Mouse (Mus musculus) left cerebral cortex, adult 18-20 months (tissue): ENCODE results near the gene Adgrl2. TPM values are rescaled to one million over a fixed set of nuclear protein-coding genes. Genes with fewer than 3 reads are reported as not detected.
A peak's percentile ranks its signal among the peaks of the same experiment; 100 is the strongest.

Experiments
- DNase-seq, 2 experiments: peaks; one replicate each; pipeline ENCODE4 v3.0.0; 2021 to 2022; ENCODE audit warnings: low spot score in 2 of 2, mixed read lengths in 1 of 2
- long read RNA-seq, 2 experiments: library from polyadenylated mRNA; stranded (forward); transcript quantifications; one replicate each; pipeline ENCODE4 v2.0.0; 2021
- total RNA-seq, 2 experiments: library from RNA; stranded (reverse); gene quantifications; 2 replicates each; pipeline ENCODE4 v1.2.3; 2021

Adgrl2 gene
- total RNA-seq = 100 to 1,000 TPM; 103 to 109 TPM
- long read RNA-seq, experiment 1, partial matches to known transcripts = 5 of 16 reads
- long read RNA-seq, experiment 1, other reads (novel, unspliced or antisense) = 11 of 16 reads
- long read RNA-seq, experiment 2, partial matches to known transcripts = 4 of 10 reads
- long read RNA-seq, experiment 2, other reads (novel, unspliced or antisense) = 6 of 10 reads

GRCm38 (mm10) chr3:148990531-148991003 is at the start of gene Adgrl2:
Gene Adgrl2, minus strand, starts transcription at chr3:148990555.
- no peak for DNase-seq

GRCm38 (mm10) chr3:149038771-149039170 is 48.4 kb upstream of the Adgrl2 start:
- DNase-seq = no peak

- DNase-seq = no peak
Observed at GRCm38 (mm10) chr3:149019925-149020324, 29.6 kb upstream of the Adgrl2 start.

GRCm38 (mm10) chr3:149009311-149009710 is 19.0 kb upstream of the Adgrl2 start:
- no peak for DNase-seq

- no peak for DNase-seq
Observed at GRCm38 (mm10) chr3:149008634-149009023, 18.3 kb upstream of the Adgrl2 start.

- DNase-seq = no peak
Observed at GRCm38 (mm10) chr3:149007860-149008633, 17.7 kb upstream of the Adgrl2 start.

- DNase-seq = no peak
Observed at GRCm38 (mm10) chr3:149001364-149001763, 11.0 kb upstream of the Adgrl2 start.

- DNase-seq = no peak
Observed at GRCm38 (mm10) chr3:148998661-148999060, 8.3 kb upstream of the Adgrl2 start.

GRCm38 (mm10) chr3:148991056-148991455 is 701 bp upstream of the Adgrl2 start:
- DNase-seq = no peak

- DNase-seq = peak; percentile 44 to 74
Observed at GRCm38 (mm10) chr3:148989818-148990530, 381 bp downstream of the Adgrl2 start.

GRCm38 (mm10) chr3:148988996-148989817 is 1.1 kb downstream of the Adgrl2 start:
- peak; percentile 55 to 74 for DNase-seq

GRCm38 (mm10) chr3:148988293-148988995 is 1.9 kb downstream of the Adgrl2 start:
- peak in 1 of 2 experiments; percentile 40 for DNase-seq

GRCm38 (mm10) chr3:148987591-148988292 is 2.6 kb downstream of the Adgrl2 start:
- DNase-seq = peak; percentile 57 to 65

- DNase-seq = no peak
Observed at GRCm38 (mm10) chr3:148986894-148987590, 3.3 kb downstream of the Adgrl2 start.

GRCm38 (mm10) chr3:148986296-148986893 is 4.0 kb downstream of the Adgrl2 start:
- DNase-seq = no peak

GRCm38 (mm10) chr3:148984326-148984725 is 6.0 kb downstream of the Adgrl2 start:
- no peak for DNase-seq

GRCm38 (mm10) chr3:148982370-148982769 is 8.0 kb downstream of the Adgrl2 start:
- DNase-seq = no peak

GRCm38 (mm10) chr3:148981776-148982175 is 8.6 kb downstream of the Adgrl2 start:
- DNase-seq = no peak

- no peak for DNase-seq
Observed at GRCm38 (mm10) chr3:148978541-148978940, 11.8 kb downstream of the Adgrl2 start.
